Mouse (Mus musculus) brain, embryonic 14.5 days (tissue): ENCODE results near the gene Sf3b5.

Experiments used
- CTCF ChIP-seq: fragments of 200-500 bp; IDR thresholded peaks from 2 replicates; pipeline ENCODE4 v1.5.1; 2012; ENCODE audit warnings: inconsistent platforms, mild to moderate bottlenecking, moderate library complexity, borderline replicate concordance; ENCODE audit not compliant: insufficient read depth, insufficient read length; ENCODE audit errors: extremely low read depth
- POLR2A ChIP-seq: fragments of 200-500 bp; IDR thresholded peaks from 2 replicates; pipeline ENCODE4 v1.6.1; 2012; ENCODE audit warnings: mild to moderate bottlenecking, inconsistent platforms, borderline replicate concordance; ENCODE audit not compliant: poor library complexity, insufficient read depth, insufficient read length, severe bottlenecking; ENCODE audit errors: extremely low read depth

- peak; percentile 45; the same call in 1 of the 2 replicates for TF ChIP-seq POLR2A
- TF ChIP-seq CTCF = no peak
Measured at GRCm38 (mm10) chr10:13007876-13008736, 3.0 kb downstream of the Sf3b5 start.
